Mouse (Mus musculus) stomach, embryonic 15.5 days (tissue): ENCODE data around the gene Tex37. TPM values are rescaled to one million over a fixed set of nuclear protein-coding genes. Genes with fewer than 3 reads are reported as not detected.
A peak's percentile ranks its signal among the peaks of the same experiment; 100 is the strongest.

ENCODE experiments used
- ATAC-seq: fragments of 200-750 bp; cut with Nextera tagmentation; 2 replicates; pipeline ENCODE4 v1.8.0; 2017; ENCODE audit warnings: low read depth, moderate number of reproducible peaks, moderate TSS enrichment; ENCODE audit not compliant: insufficient read depth, low FRiP score
- H3K27ac ChIP-seq: fragments of 300-500 bp; sonication (generic); 2 replicates; pipeline ENCODE4 v1.5.1; 2015; ENCODE audit warnings: mild to moderate bottlenecking, inconsistent platforms
- H3K27me3 ChIP-seq: fragments of 300-500 bp; sonication (generic); replicated peaks from 2 replicates; pipeline ENCODE4 v1.6.1; 2015; ENCODE audit warnings: inconsistent platforms
- H3K36me3 ChIP-seq: fragments of 300-500 bp; sonication (generic); 2 replicates; pipeline ENCODE4 v1.6.1; 2015; ENCODE audit warnings: inconsistent platforms
- H3K4me1 ChIP-seq: fragments of 300-500 bp; sonication (generic); 2 replicates; pipeline ENCODE4 v1.6.1; 2015; ENCODE audit warnings: inconsistent platforms
- H3K4me2 ChIP-seq: fragments of 300-500 bp; sonication (generic); 2 replicates; pipeline ENCODE4 v1.6.1; 2015; ENCODE audit warnings: mild to moderate bottlenecking, inconsistent platforms
- H3K4me3 ChIP-seq: fragments of 300-500 bp; sonication (generic); replicated peaks from 2 replicates; pipeline ENCODE4 v1.5.1; 2015; ENCODE audit warnings: inconsistent platforms
- H3K9ac ChIP-seq: fragments of 300-500 bp; sonication (generic); 2 replicates; pipeline ENCODE4 v1.6.1; 2015; ENCODE audit warnings: inconsistent platforms
- H3K9me3 ChIP-seq: fragments of 300-500 bp; sonication (generic); 2 replicates; pipeline ENCODE4 v1.6.1; 2016; ENCODE audit warnings: inconsistent platforms
- WGBS: fragments of 180-500 bp; shearing (Covaris S2); methylation state at CpG from one replicate; pipeline ENCODE4 v1.1.7; 2015; 5-methylcytosine and 5-hydroxymethylcytosine counted together
- polyA plus RNA-seq: library from polyadenylated mRNA; unstranded; fragments of >200 nt; fragmentation: Nextera tagmentation; extraction: Ambion mirVana; gene quantifications from 2 replicates; pipeline ENCODE4 v1.2.1, GENCODE M21; 2015

Gene Tex37
- polyA plus RNA-seq, 1 experiment from 2014 or later = not detected

DNA sequence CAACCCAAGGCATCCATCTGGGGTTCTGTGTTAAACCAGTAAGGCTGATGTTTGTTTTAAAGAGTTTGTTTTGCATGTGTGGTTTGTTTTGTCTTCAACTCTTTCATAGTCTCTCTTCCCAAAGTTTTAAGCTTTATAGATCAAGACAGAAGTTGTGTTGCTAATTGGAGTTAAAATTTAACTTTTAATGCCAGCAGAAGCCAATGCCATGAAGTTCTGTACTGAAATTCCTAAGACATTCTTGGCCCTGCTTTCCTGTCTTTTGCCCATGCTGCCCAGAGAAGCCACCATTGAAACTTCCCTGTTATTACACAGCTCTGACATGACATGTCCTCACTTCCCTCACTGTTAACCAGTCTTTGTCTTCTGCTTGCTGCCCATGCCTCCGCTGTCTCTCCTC lies 43.7 kb downstream of the Tex37 start:
- Histone ChIP-seq H3K9ac (no peak overlapping the region), H3K27me3 (no peaks in the 10 kb centered on the region), H3K4me1 (peaks cover 10% of the 10 kb centered on the region; the same call in 1 of the 2 replicates), H3K4me2 (no peak overlapping the region), H3K36me3 (peaks cover 12% of the 10 kb centered on the region; the same call in 1 of the 2 replicates), H3K4me3 (no peak overlapping the region), H3K27ac (no peak overlapping the region), H3K9me3 (no peaks in the 10 kb centered on the region)
- 84% methylated on average over 1 of the region's 1 CpGs for WGBS
- ATAC-seq = no peak

DNA sequence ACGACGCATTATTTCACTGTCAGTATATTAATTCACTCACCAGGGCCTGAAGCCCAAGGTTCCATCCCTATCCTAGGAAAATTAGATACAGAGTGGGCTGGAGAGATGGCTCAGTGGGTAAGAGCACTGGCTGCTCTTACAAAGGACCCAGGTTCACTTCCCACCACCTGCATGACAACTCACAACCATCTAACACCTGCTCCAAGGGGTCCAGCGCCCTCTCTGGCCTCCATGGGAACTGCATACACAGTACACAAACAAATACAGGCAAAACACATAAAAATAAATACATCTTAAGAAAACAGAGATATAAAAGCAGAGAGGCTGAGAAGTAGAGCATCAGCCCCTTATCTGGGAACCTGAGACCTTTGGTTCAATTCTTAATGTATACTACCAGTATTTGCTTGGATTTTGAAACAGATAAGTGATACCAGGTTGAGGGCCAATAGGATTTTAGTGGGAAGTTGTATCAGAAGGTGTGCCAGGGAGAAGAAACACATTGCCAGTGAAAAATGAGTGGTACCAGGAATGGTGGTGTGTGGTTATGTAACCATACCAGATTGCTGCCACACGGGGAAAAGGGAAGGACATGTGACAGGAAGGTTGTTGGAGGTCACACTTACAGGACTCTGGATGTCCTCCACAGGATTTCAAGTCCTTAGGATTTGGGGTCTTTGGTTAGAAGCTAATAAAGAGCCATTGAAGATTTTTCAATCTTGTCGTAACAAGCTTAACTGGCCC lies 44.5 kb downstream of the Tex37 start:
- H3K9me3 ChIP-seq = no peaks in the 10 kb centered on the region
- WGBS = 77% methylated on average over 5 of the region's 5 CpGs
- no peak overlapping the region for H3K9ac ChIP-seq
- ATAC-seq = no peak
- H3K4me3 ChIP-seq = no peak overlapping the region
- no peak overlapping the region for H3K27ac ChIP-seq
- no peak overlapping the region for H3K4me2 ChIP-seq
- H3K36me3 ChIP-seq = peaks cover 6% of the 10 kb centered on the region; the same call in 1 of the 2 replicates
- peaks cover 10% of the 10 kb centered on the region; the same call in 1 of the 2 replicates for H3K4me1 ChIP-seq
- H3K27me3 ChIP-seq = no peaks in the 10 kb centered on the region

- Histone ChIP-seq H3K9me3 (no peaks in the 10 kb centered on the region), H3K9ac (no peak overlapping the region), H3K4me3 (no peak overlapping the region), H3K27ac (peak overlapping the region; percentile 73; the same call in 1 of the 2 replicates), H3K27me3 (no peaks in the 10 kb centered on the region), H3K4me2 (no peak overlapping the region), H3K4me1 (peaks cover 10% of the 10 kb centered on the region; the same call in 1 of the 2 replicates), H3K36me3 (no peaks in the 10 kb centered on the region)
- ATAC-seq = no peak; the same call in 1 of the 2 replicates
- WGBS = 69% methylated on average over 7 of the region's 7 CpGs
These were observed 46.2 kb downstream of the Tex37 start for GRCm38 (mm10) chr6:70872570-70872969.

DNA sequence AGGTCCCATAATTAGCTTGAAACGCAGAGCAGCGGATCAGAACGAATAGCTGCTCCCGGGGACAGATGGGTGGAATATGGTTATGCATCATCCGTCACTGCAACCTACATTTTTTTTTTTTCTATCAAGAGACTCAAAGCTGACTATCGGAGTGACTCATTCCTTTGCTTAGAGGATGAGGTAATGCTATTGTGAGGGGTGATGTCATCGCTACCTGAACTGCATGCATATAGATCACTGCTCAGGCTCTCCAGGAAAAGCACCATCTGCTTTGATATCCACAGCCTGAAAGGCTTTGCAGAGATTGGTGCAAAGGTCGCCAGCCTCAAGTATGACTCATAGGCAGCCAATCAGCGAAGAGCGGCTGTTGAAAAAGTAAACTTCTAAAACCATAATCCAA lies 46.6 kb downstream of the Tex37 start:
- no peak overlapping the region for H3K4me3 ChIP-seq
- peaks cover 10% of the 10 kb centered on the region; the same call in 1 of the 2 replicates for H3K4me1 ChIP-seq
- 44% methylated on average over 10 of the region's 10 CpGs for WGBS
- H3K9ac ChIP-seq = no peak overlapping the region
- ATAC-seq = peak; percentile 92
- H3K4me2 ChIP-seq = no peak overlapping the region; the same call in 1 of the 2 replicates
- no peaks in the 10 kb centered on the region for H3K36me3 ChIP-seq
- no peak overlapping the region for H3K27ac ChIP-seq
- no peaks in the 10 kb centered on the region for H3K27me3 ChIP-seq
- H3K9me3 ChIP-seq = no peaks in the 10 kb centered on the region

DNA sequence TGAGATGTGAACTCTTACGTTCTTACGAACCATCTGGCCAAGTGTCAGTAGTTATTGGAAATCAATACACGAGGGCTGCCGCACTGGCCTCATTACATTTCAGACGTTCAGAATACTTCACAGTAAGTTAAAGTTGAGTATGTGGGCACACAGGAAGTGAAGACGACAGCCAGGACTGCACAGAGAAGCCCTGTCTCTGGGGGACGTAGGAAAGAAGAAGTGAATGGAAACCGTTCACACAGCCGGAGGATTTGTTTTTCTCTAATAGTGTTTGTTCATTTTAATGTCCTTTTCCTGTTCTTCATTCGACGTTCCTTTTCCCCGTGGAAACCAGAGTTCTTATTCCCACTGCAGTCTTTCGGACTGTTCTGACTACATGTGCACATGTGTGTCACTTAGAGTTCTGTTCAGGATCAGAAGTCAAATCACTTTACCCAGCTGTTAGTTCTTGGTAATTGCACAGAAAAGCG lies 47.2 kb downstream of the Tex37 start:
- WGBS = 56% methylated on average over 14 of the region's 14 CpGs
- H3K27ac ChIP-seq = no peak overlapping the region; the same call in 1 of the 2 replicates
- H3K9me3 ChIP-seq = no peaks in the 10 kb centered on the region
- no peak overlapping the region; the same call in 1 of the 2 replicates for H3K4me2 ChIP-seq
- no peak overlapping the region for H3K9ac ChIP-seq
- no peaks in the 10 kb centered on the region for H3K27me3 ChIP-seq
- no peak overlapping the region for H3K4me3 ChIP-seq
- peaks cover 10% of the 10 kb centered on the region; the same call in 1 of the 2 replicates for H3K4me1 ChIP-seq
- no peaks in the 10 kb centered on the region for H3K36me3 ChIP-seq
- ATAC-seq = no peak

DNA sequence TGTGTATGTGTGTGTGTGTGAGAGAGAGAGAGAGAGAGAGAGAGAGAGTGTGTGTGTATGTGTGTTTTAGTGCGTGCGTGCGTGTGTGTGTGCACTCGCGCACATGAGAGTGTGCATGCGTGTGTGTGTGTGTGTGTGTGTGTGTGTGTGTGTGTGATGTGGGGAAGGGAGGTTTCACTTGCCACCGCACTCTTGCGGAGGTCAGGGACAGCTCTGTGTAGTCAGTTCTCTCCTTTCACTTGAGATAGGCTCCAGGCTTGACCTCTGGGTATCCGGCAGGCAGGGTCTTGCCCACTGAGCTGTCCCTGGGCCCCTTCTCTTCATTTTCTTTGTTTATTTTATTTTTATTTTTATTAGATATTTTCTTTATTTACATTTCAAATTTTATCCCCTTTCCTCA lies 51.4 kb downstream of the Tex37 start:
- Histone ChIP-seq H3K27ac (no peak overlapping the region), H3K9ac (no peak overlapping the region), H3K36me3 (no peaks in the 10 kb centered on the region), H3K4me2 (no peak overlapping the region), H3K4me3 (no peak overlapping the region), H3K9me3 (no peaks in the 10 kb centered on the region), H3K27me3 (no peaks in the 10 kb centered on the region), H3K4me1 (peaks cover 8% of the 10 kb centered on the region; the same call in 1 of the 2 replicates)
- 95% methylated on average over 8 of the region's 9 CpGs for WGBS
- no peak for ATAC-seq

DNA sequence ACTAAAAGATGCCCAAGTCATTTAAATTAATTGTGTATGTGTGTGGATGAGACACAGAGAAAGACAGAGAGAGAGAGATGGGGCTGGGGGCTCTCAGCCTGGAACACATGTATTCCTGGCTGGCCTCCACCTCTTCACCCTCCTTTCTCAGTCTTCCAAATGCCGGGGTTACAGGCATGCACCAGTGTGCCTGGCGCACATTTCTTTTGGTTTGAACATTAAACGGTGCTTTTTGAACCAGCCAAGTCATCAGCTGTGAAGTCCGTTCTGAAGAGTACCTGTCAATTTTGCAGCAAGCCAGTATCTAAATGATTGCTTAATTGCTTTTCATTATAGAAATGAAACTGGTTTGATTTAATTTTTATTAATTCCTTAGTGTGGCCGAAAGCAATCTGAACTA lies 52.0 kb downstream of the Tex37 start:
- 76% methylated on average over 5 of the region's 5 CpGs for WGBS
- Histone ChIP-seq H3K9me3 (no peaks in the 10 kb centered on the region), H3K9ac (no peak overlapping the region), H3K27ac (no peak overlapping the region), H3K4me1 (peaks cover 3% of the 10 kb centered on the region; the same call in 1 of the 2 replicates), H3K36me3 (no peaks in the 10 kb centered on the region), H3K27me3 (no peaks in the 10 kb centered on the region), H3K4me2 (no peak overlapping the region), H3K4me3 (no peak overlapping the region)
- ATAC-seq = no peak

GRCm38 (mm10) chr6:70864285-70864684 lies 54.4 kb downstream of the Tex37 start:
- 83% methylated on average over 6 of the region's 6 CpGs for WGBS
- Histone ChIP-seq H3K9ac (no peak overlapping the region), H3K36me3 (no peaks in the 10 kb centered on the region), H3K4me1 (no peaks in the 10 kb centered on the region; the same call in 1 of the 2 replicates), H3K9me3 (no peaks in the 10 kb centered on the region), H3K27me3 (no peaks in the 10 kb centered on the region), H3K4me2 (no peak overlapping the region), H3K4me3 (no peak overlapping the region), H3K27ac (no peak overlapping the region)
- no peak for ATAC-seq

Other genes starting within 250 kb of the Tex37 start
- 4.0 and 4.7 TPM in 2 replicates for gene Rpia, start 126.7 kb downstream of the Tex37 start, polyA plus RNA-seq
- 12.5 and 12.7 TPM in 2 replicates for gene Eif2ak3, start 74.4 kb downstream of the Tex37 start, polyA plus RNA-seq
- gene Foxi3, start 37.6 kb upstream of the Tex37 start, polyA plus RNA-seq = not detected in 2 replicates
- 12.6 and 14.9 TPM in 2 replicates for gene Thnsl2, start 225.5 kb upstream of the Tex37 start, polyA plus RNA-seq